Mouse (Mus musculus): Measurements from ENCODE around the gene Trrap. TPM values are rescaled to one million over a fixed set of nuclear protein-coding genes. Genes with fewer than 3 reads are reported as not detected.

Trrap gene
- total and polyA plus RNA-seq, 2 experiments from 2014 or later, result 58.4 to 149 TPM

- H3K4me1 ChIP-seq (ENCODE audit: insufficient read depth, low read length), result no peaks in the 10 kb centered on the region
- WGBS, result 84% methylated on average over 20 of the region's 20 CpGs
- H3K9ac ChIP-seq (replicated peaks; ENCODE audit: low read length), result no peak overlapping the region
- H3K4me2 ChIP-seq (ENCODE audit: low read depth, low read length), result no peak overlapping the region
- peaks cover 94% of the 10 kb centered on the region for H3K36me3 ChIP-seq (ENCODE audit: insufficient read depth, low read length)
- no peaks in the 10 kb centered on the region for H3K9me3 ChIP-seq (ENCODE audit: low read length)
- no peak for TF ChIP-seq CTCF (IDR thresholded peaks at IDR 0.05; ENCODE audit: low read depth)
- ATAC-seq, result no peak
- no peaks in the 10 kb centered on the region for H3K27me3 ChIP-seq (ENCODE audit: insufficient read depth, low read length)
- H3K4me3 ChIP-seq (ENCODE audit: low read length), result no peak overlapping the region
- no peak for DNase-seq (ENCODE audit: low spot score)
- no peak overlapping the region for H3K27ac ChIP-seq
Measured at GRCm38 (mm10) chr5:144845352-144845751, 77.8 kb downstream of the Trrap start.

GRCm38 (mm10) chr5:144848735-144849134 lies 81.2 kb downstream of the Trrap start:
- H3K4me3 ChIP-seq (ENCODE audit: low read length), result no peak overlapping the region
- 66% methylated on average over 5 of the region's 5 CpGs for WGBS
- no peaks in the 10 kb centered on the region for H3K9me3 ChIP-seq (ENCODE audit: low read length)
- H3K27ac ChIP-seq, result no peak overlapping the region
- no peak for ATAC-seq
- no peaks in the 10 kb centered on the region for H3K27me3 ChIP-seq (ENCODE audit: insufficient read depth, low read length)
- peaks cover 93% of the 10 kb centered on the region for H3K36me3 ChIP-seq (ENCODE audit: insufficient read depth, low read length)
- H3K9ac ChIP-seq (replicated peaks; ENCODE audit: low read length), result no peak overlapping the region
- H3K4me1 ChIP-seq (ENCODE audit: insufficient read depth, low read length), result no peaks in the 10 kb centered on the region
- peak; percentile 25 for DNase-seq (ENCODE audit: low spot score)
- no peak overlapping the region for H3K4me2 ChIP-seq (ENCODE audit: low read depth, low read length)
- TF ChIP-seq CTCF (IDR thresholded peaks at IDR 0.05; ENCODE audit: low read depth), result no peak

- Histone ChIP-seq H3K4me2 (ENCODE audit: low read depth, low read length) (no peak overlapping the region), H3K4me3 (ENCODE audit: low read length) (no peak overlapping the region), H3K9ac (replicated peaks; ENCODE audit: low read length) (no peak overlapping the region), H3K9me3 (ENCODE audit: low read length) (no peaks in the 10 kb centered on the region), H3K4me1 (ENCODE audit: insufficient read depth, low read length) (no peaks in the 10 kb centered on the region), H3K27me3 (ENCODE audit: insufficient read depth, low read length) (no peaks in the 10 kb centered on the region), H3K27ac (no peak overlapping the region), H3K36me3 (ENCODE audit: insufficient read depth, low read length) (peaks cover 93% of the 10 kb centered on the region)
- no peak for TF ChIP-seq CTCF (IDR thresholded peaks at IDR 0.05; ENCODE audit: low read depth)
- no peak for ATAC-seq
- DNase-seq (ENCODE audit: low spot score), result no peak
- 90% methylated on average over 10 of the region's 10 CpGs for WGBS
Measured at GRCm38 (mm10) chr5:144849932-144850331, 82.4 kb downstream of the Trrap start.

GRCm38 (mm10) chr5:144851820-144852219 lies 84.3 kb downstream of the Trrap start:
- no peak for ATAC-seq
- TF ChIP-seq CTCF (IDR thresholded peaks at IDR 0.05; ENCODE audit: low read depth), result peak; percentile 24

GRCm38 (mm10) chr5:144853931-144854330 lies 86.4 kb downstream of the Trrap start:
- no peaks in the 10 kb centered on the region for H3K9me3 ChIP-seq (ENCODE audit: low read length)
- peak; percentile 52; the same call in 1 of the 2 replicates for ATAC-seq

More at GRCm38 (mm10) chr5:144851820-144852219, 84.3 kb downstream of the Trrap start:
- Histone ChIP-seq H3K9me3 (ENCODE audit: low read length) (no peaks in the 10 kb centered on the region), H3K9ac (replicated peaks; ENCODE audit: low read length) (no peak overlapping the region), H3K4me1 (ENCODE audit: insufficient read depth, low read length) (no peaks in the 10 kb centered on the region), H3K27me3 (ENCODE audit: insufficient read depth, low read length) (no peaks in the 10 kb centered on the region), H3K4me3 (ENCODE audit: low read length) (no peak overlapping the region), H3K4me2 (ENCODE audit: low read depth, low read length) (no peak overlapping the region), H3K36me3 (ENCODE audit: insufficient read depth, low read length) (peaks cover 87% of the 10 kb centered on the region), H3K27ac (no peak overlapping the region)
- WGBS, result 98% methylated on average over 3 of the region's 3 CpGs
- no peak for DNase-seq (ENCODE audit: low spot score)

GRCm38 (mm10) chr5:144855936-144856335 lies 88.4 kb downstream of the Trrap start:
- TF ChIP-seq CTCF (IDR thresholded peaks at IDR 0.05; ENCODE audit: low read depth), result 0 out of 2 replicates have a peak, but pooled peaks have one; percentile 14
- Histone ChIP-seq H3K4me3 (ENCODE audit: low read length) (no peak overlapping the region), H3K4me1 (ENCODE audit: insufficient read depth, low read length) (no peaks in the 10 kb centered on the region), H3K27ac (no peak overlapping the region), H3K9ac (replicated peaks; ENCODE audit: low read length) (no peak overlapping the region), H3K27me3 (ENCODE audit: insufficient read depth, low read length) (no peaks in the 10 kb centered on the region), H3K36me3 (ENCODE audit: insufficient read depth, low read length) (peaks cover 82% of the 10 kb centered on the region), H3K4me2 (ENCODE audit: low read depth, low read length) (no peak overlapping the region), H3K9me3 (ENCODE audit: low read length) (no peaks in the 10 kb centered on the region)
- no peak for ATAC-seq
- no peak for DNase-seq (ENCODE audit: low spot score)
- 62% methylated on average over 6 of the region's 6 CpGs for WGBS

More at GRCm38 (mm10) chr5:144853931-144854330, 86.4 kb downstream of the Trrap start:
- H3K27ac ChIP-seq, result no peak overlapping the region
- WGBS, result 92% methylated on average over 5 of the region's 5 CpGs
- no peaks in the 10 kb centered on the region for H3K27me3 ChIP-seq (ENCODE audit: insufficient read depth, low read length)
- no peak overlapping the region for H3K4me2 ChIP-seq (ENCODE audit: low read depth, low read length)
- no peak overlapping the region for H3K9ac ChIP-seq (replicated peaks; ENCODE audit: low read length)
- no peaks in the 10 kb centered on the region for H3K4me1 ChIP-seq (ENCODE audit: insufficient read depth, low read length)
- H3K36me3 ChIP-seq (ENCODE audit: insufficient read depth, low read length), result peaks cover 81% of the 10 kb centered on the region
- peak; percentile 37; the same call in 1 of the 2 replicates for TF ChIP-seq CTCF (IDR thresholded peaks at IDR 0.05; ENCODE audit: low read depth)
- H3K4me3 ChIP-seq (ENCODE audit: low read length), result no peak overlapping the region
- DNase-seq (ENCODE audit: low spot score), result no peak

- Histone ChIP-seq H3K27ac (no peak overlapping the region), H3K36me3 (ENCODE audit: insufficient read depth, low read length) (peaks cover 61% of the 10 kb centered on the region), H3K4me2 (ENCODE audit: low read depth, low read length) (no peak overlapping the region), H3K4me1 (ENCODE audit: insufficient read depth, low read length) (no peaks in the 10 kb centered on the region), H3K4me3 (ENCODE audit: low read length) (no peak overlapping the region), H3K9ac (replicated peaks; ENCODE audit: low read length) (no peak overlapping the region), H3K27me3 (ENCODE audit: insufficient read depth, low read length) (no peaks in the 10 kb centered on the region), H3K9me3 (ENCODE audit: low read length) (no peaks in the 10 kb centered on the region)
- no peak for DNase-seq (ENCODE audit: low spot score)
- ATAC-seq, result no peak
- TF ChIP-seq CTCF (IDR thresholded peaks at IDR 0.05; ENCODE audit: low read depth), result no peak
- WGBS, result 94% methylated on average over 15 of the region's 15 CpGs
Measured at GRCm38 (mm10) chr5:144858527-144858926, 91.0 kb downstream of the Trrap start.

Measured in hindbrain, postnatal 0 days (tissue).